Mouse (Mus musculus): ENCODE data around the gene Mup16.
"Not testable (repeated sequence)": the region's sequence is repeated elsewhere in the genome, so short reads cannot be mapped to it uniquely, and the experiment has no call there.

The Mup16 gene

GRCm38 (mm10) chr4:61519431-61519830 lies at the start of gene Mup16:
Mup16 (minus strand) TSS chr4:61519531.
- DNase-seq (ENCODE audit: low spot score in 2 of 2): not testable (repeated sequence)

DNA sequence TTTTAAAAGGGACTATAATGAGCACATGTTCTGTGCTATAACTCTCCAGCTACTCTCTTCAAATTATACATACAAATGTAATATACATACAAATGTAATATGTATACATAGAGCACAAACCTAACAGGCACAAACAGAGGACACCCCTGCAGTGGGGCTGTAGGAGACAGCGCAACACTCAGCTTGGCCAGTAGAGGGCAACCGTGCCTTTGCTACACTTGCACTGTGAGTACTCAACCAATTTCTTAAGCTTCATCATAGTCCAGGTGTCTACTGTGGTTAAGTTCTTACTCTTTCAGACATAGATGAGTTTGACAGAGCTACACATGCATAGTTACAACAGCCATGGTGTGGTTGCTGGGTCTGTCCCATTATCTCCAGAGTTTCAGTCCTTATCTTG lies 36.6 kb upstream of the Mup16 start:
- DNase-seq (ENCODE audit: low spot score in 2 of 2): not testable (repeated sequence)
